Mouse (Mus musculus) embryonic facial prominence, embryonic 11.5 days (tissue): ENCODE measurements around the gene 4930539E08Rik. TPM values are rescaled to one million over a fixed set of nuclear protein-coding genes. Genes with fewer than 3 reads are reported as not detected.

Experiments
- ATAC-seq: fragments of 200-750 bp; cut with Nextera tagmentation; replicated peaks from 2 replicates; pipeline ENCODE4 v1.8.0; 2017; ENCODE audit warnings: low read depth; ENCODE audit not compliant: insufficient number of reproducible peaks, low FRiP score, low TSS enrichment
- DNase-seq: peaks from one replicate; pipeline ENCODE4 v3.0.0-alpha.2; 2015; ENCODE audit warnings: low spot score
- H3K27ac ChIP-seq: fragments of 300-500 bp; sonication (generic); replicated peaks from 2 replicates; pipeline ENCODE4 v1.5.1; 2014; ENCODE audit warnings: mild to moderate bottlenecking, low read depth, low read length, control low read depth
- H3K27me3 ChIP-seq: fragments of 300-500 bp; sonication (generic); 2 replicates; pipeline ENCODE4 v1.6.1; 2014; ENCODE audit warnings: mild to moderate bottlenecking, low read length, moderate library complexity, mixed read lengths; ENCODE audit not compliant: control insufficient read depth, insufficient read depth
- H3K36me3 ChIP-seq: fragments of 300-500 bp; sonication (generic); replicated peaks from 2 replicates; pipeline ENCODE4 v1.6.1; 2014; ENCODE audit warnings: low read depth, mild to moderate bottlenecking, low read length, moderate library complexity, mixed read lengths; ENCODE audit not compliant: control insufficient read depth, insufficient read depth
- H3K4me1 ChIP-seq: fragments of 300-500 bp; sonication (generic); 2 replicates; pipeline ENCODE4 v1.6.1; 2014; ENCODE audit warnings: low read length, mixed read lengths; ENCODE audit not compliant: control insufficient read depth, insufficient read depth
- H3K4me2 ChIP-seq: fragments of 300-500 bp; sonication (generic); 2 replicates; pipeline ENCODE4 v1.6.1; 2014; ENCODE audit warnings: low read depth, mild to moderate bottlenecking, control low read depth, low read length, moderate library complexity
- H3K4me3 ChIP-seq: fragments of 300-500 bp; sonication (generic); 2 replicates; pipeline ENCODE4 v1.5.1; 2014; ENCODE audit warnings: low read depth, low read length, control low read depth
- H3K9ac ChIP-seq: fragments of 300-500 bp; sonication (generic); replicated peaks from 2 replicates; pipeline ENCODE4 v1.6.1; 2014; ENCODE audit warnings: mild to moderate bottlenecking, control low read depth, low read length
- H3K9me3 ChIP-seq: fragments of 300-500 bp; sonication (generic); replicated peaks from 2 replicates; pipeline ENCODE4 v1.6.1; 2016; ENCODE audit warnings: mild to moderate bottlenecking, low read length, inconsistent platforms, mixed read lengths; ENCODE audit not compliant: control insufficient read depth
- WGBS: fragments of 180-500 bp; shearing (Covaris S2); extraction: QIAGEN DNeasy Blood & Tissue Kit; methylation state at CpG from one replicate; pipeline ENCODE4 v1.1.7; 2014; 5-methylcytosine and 5-hydroxymethylcytosine counted together
- polyA plus RNA-seq: library from polyadenylated mRNA; unstranded; fragments of >200 nt; fragmentation: Nextera tagmentation; extraction: Ambion mirVana; gene quantifications from 2 replicates; pipeline ENCODE4 v1.2.1, GENCODE M21; 2014

4930539E08Rik gene
- polyA plus RNA-seq, 1 experiment from 2014 or later = 0.13 TPM

- no peak for ATAC-seq
Observed at GRCm38 (mm10) chr17:28934120-28934916, 19.2 kb upstream of the 4930539E08Rik start.

GRCm38 (mm10) chr17:28932274-28932673 lies 17.1 kb upstream of the 4930539E08Rik start:
- Histone ChIP-seq H3K9me3 (no peaks in the 10 kb centered on the region), H3K4me1 (no peaks in the 10 kb centered on the region; the same call in 1 of the 2 replicates), H3K9ac (no peak overlapping the region), H3K4me2 (no peak overlapping the region), H3K27me3 (no peaks in the 10 kb centered on the region), H3K36me3 (no peaks in the 10 kb centered on the region), H3K4me3 (no peak overlapping the region), H3K27ac (no peak overlapping the region)
- WGBS = 83% methylated on average over 4 of the region's 4 CpGs
- no peak for ATAC-seq
- no peak for DNase-seq

More at GRCm38 (mm10) chr17:28934120-28934916, 19.2 kb upstream of the 4930539E08Rik start:
- Histone ChIP-seq H3K9me3 (no peaks in the 10 kb centered on the region), H3K27me3 (no peaks in the 10 kb centered on the region), H3K4me1 (no peaks in the 10 kb centered on the region; the same call in 1 of the 2 replicates), H3K4me2 (no peak overlapping the region), H3K9ac (no peak overlapping the region), H3K4me3 (no peak overlapping the region), H3K27ac (no peak overlapping the region), H3K36me3 (no peaks in the 10 kb centered on the region)
- WGBS = 77% methylated on average over 19 of the region's 19 CpGs
- no peak for DNase-seq

- DNase-seq (no peak), ATAC-seq (no peak)
- Histone ChIP-seq H3K4me3 (no peak overlapping the region), H3K36me3 (no peaks in the 10 kb centered on the region), H3K27me3 (no peaks in the 10 kb centered on the region), H3K9me3 (no peaks in the 10 kb centered on the region), H3K27ac (no peak overlapping the region), H3K4me1 (no peaks in the 10 kb centered on the region; the same call in 1 of the 2 replicates), H3K9ac (no peak overlapping the region), H3K4me2 (no peak overlapping the region)
- WGBS = 92% methylated on average over 18 of the region's 18 CpGs
Observed at GRCm38 (mm10) chr17:28931436-28932211, 16.5 kb upstream of the 4930539E08Rik start.

- H3K9me3 ChIP-seq = no peaks in the 10 kb centered on the region
- H3K27ac ChIP-seq = peak overlapping the region; percentile 78
- 26% methylated on average over 14 of the region's 14 CpGs for WGBS
- no peaks in the 10 kb centered on the region; the same call in 1 of the 2 replicates for H3K4me1 ChIP-seq
- DNase-seq (peak; percentile 67), ATAC-seq (peak; percentile 79)
- H3K27me3 ChIP-seq = no peaks in the 10 kb centered on the region
- H3K4me3 ChIP-seq = no peak overlapping the region
- H3K4me2 ChIP-seq = peak overlapping the region; percentile 33
- H3K9ac ChIP-seq = peak overlapping the region; percentile 48
- no peaks in the 10 kb centered on the region for H3K36me3 ChIP-seq
Observed at GRCm38 (mm10) chr17:28930392-28931074, 15.4 kb upstream of the 4930539E08Rik start.

GRCm38 (mm10) chr17:28929369-28929768 lies 14.2 kb upstream of the 4930539E08Rik start:
- 89% methylated on average over 4 of the region's 4 CpGs for WGBS
- DNase-seq (no peak), ATAC-seq (no peak)
- no peaks in the 10 kb centered on the region; the same call in 1 of the 2 replicates for H3K4me1 ChIP-seq
- H3K27ac ChIP-seq = no peak overlapping the region
- no peaks in the 10 kb centered on the region for H3K36me3 ChIP-seq
- no peak overlapping the region for H3K4me2 ChIP-seq
- H3K9ac ChIP-seq = no peak overlapping the region
- H3K4me3 ChIP-seq = no peak overlapping the region
- H3K9me3 ChIP-seq = no peaks in the 10 kb centered on the region
- no peaks in the 10 kb centered on the region for H3K27me3 ChIP-seq

GRCm38 (mm10) chr17:28928004-28928403 lies 12.9 kb upstream of the 4930539E08Rik start:
- Histone ChIP-seq H3K27me3 (no peaks in the 10 kb centered on the region), H3K4me1 (no peaks in the 10 kb centered on the region; the same call in 1 of the 2 replicates), H3K9ac (no peak overlapping the region), H3K4me3 (no peak overlapping the region), H3K27ac (no peak overlapping the region), H3K36me3 (no peaks in the 10 kb centered on the region), H3K9me3 (no peaks in the 10 kb centered on the region), H3K4me2 (no peak overlapping the region)
- DNase-seq = no peak
- ATAC-seq = no peak
- WGBS = 91% methylated on average over 9 of the region's 9 CpGs

- Histone ChIP-seq H3K9ac (no peak overlapping the region), H3K36me3 (no peaks in the 10 kb centered on the region), H3K4me3 (no peak overlapping the region), H3K4me1 (no peaks in the 10 kb centered on the region; the same call in 1 of the 2 replicates), H3K9me3 (no peaks in the 10 kb centered on the region), H3K27ac (no peak overlapping the region), H3K27me3 (no peaks in the 10 kb centered on the region), H3K4me2 (no peak overlapping the region)
- whole genome bisulfite sequencing = 50% methylated on average over 15 of the region's 15 CpGs
- ATAC-seq (no peak), DNase-seq (peak; percentile 73)
Observed at GRCm38 (mm10) chr17:28926866-28927635, 11.9 kb upstream of the 4930539E08Rik start.
